Mouse (Mus musculus) megakaryocyte, adult 5-6 weeks (primary cell): ENCODE data around the gene Ndufa12. TPM values are rescaled to one million over a fixed set of nuclear protein-coding genes. Genes with fewer than 3 reads are reported as not detected.
A peak's percentile ranks its signal among the peaks of the same experiment; 100 is the strongest.

Experiments used
- ATAC-seq: 2 replicates; pipeline ENCODE4 v1.8.0; 2016; ENCODE audit warnings: mild to moderate bottlenecking, inconsistent platforms; ENCODE audit not compliant: poor library complexity, severe bottlenecking
- total RNA-seq, 2 experiments: library from RNA; stranded (forward) in 1 of 2; stranded (reverse) in 1 of 2; fragments of 153-499, 151-499 nt in 1 of 2; fragments of 221-1000, 200-1000 nt in 1 of 2; gene quantifications; 2 replicates each; pipeline versions ENCODE4 v1.2.3 to v1.2.4; 2015 to 2017

Ndufa12 gene
- total RNA-seq (2015) (57.3 and 61.5 TPM in 2 replicates), total RNA-seq (2017) (166 and 181 TPM in 2 replicates)

DNA sequence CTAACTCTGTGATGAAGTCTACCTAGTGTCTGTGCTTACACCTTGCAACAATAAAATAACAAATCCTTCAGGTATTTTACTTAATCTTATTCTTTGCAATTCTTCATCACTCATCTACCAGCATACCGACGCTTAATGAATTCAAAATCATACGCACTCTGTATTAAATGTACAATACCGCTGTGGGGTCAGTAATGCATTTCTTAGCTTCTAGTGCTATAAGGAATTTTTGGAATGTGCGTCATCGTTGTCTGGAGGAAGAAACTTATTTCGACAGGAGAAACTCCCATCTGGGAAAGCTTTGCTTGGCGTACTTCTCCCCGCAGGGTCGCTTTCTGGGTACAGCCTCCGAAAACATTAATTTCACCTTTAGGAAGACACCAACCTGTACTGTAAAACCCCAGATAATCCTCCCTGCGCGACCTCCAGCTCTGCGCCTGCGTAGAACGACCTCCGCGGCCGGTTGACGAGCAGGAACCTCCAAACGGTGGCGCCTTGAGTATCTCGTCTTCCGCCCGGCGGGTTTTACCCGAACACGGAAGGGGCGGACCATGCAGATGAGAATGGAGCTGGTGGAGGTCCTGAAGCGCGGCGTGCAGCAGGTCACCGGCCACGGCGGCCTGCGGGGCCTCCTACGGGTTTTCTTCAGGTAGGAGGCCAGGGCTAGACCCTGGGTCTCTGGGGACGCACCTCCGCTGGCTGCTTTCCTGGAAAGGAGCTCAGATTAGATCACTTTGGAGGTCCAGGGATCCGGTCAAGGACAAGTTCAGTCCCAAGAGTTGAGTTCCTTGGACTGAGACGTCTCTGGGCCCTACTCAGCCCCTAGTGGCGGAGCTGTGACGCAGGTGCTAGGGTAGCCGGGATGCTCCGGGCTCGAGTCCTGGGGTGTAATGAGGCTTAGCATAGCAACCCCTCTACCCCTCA, at the start of gene Ndufa12:
Gene Ndufa12, plus strand, starts transcription at position 239 of the 924 bp plus-strand sequence.
- ATAC-seq = peak; percentile 99

DNA sequence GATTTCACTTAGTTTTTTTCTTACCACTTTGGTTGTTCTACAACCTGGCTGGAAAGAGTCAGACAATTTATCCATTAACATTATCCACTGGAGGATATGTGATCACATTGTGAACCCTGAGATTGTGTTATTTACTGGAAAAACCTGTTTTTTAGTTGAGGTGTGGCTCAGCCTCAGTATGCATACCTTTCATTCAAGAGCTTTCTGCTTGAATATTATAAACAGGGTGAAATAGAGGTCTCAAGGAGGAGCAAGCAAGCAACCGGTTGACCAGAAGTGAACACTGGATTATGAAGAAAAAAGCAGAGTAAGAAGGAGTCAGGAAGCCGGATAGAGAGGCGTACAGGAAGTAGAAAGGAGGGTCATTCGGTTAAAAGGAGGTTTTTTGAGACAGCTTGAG, 47.0 kb upstream of the Ndufa12 start:
- ATAC-seq = no peak

DNA sequence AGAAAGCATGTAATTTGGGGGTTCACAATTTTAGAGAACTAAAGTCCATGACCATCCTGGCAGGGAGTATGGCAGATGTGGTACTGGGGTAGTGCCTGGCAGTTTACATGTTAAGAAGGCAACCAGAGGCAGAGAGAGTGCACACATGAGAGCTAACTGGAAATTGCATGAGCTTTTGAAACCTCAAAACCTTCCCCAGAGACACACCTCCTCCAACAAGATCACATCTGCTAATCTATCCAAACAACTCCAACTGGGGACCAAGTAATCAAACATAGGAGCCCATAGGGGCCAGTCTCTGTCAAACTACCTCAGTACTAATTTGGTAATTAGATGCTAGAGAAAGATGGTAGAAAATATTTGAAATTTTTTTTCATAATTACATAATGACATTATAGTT, 44.7 kb upstream of the Ndufa12 start:
- no peak for ATAC-seq

DNA sequence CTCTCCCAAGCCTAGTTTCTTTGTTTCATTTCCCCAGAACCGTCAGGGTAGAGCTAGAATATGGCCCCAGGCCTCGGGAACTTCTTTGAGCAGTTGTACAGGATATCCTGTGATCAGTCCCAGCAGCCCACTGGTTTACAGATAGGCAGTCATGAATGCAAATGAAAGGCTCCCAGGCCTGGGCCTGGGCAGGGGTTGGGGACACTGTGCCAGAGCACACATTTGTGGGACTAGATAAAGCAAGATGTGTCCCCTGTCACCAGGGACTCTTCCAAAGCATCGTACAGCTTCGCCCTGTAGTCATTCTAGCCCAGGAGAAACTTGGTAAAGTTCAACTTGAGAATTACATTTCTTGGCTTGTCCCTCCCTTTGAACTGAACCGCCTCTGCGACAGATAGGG, 39.6 kb upstream of the Ndufa12 start:
- no peak for ATAC-seq

DNA sequence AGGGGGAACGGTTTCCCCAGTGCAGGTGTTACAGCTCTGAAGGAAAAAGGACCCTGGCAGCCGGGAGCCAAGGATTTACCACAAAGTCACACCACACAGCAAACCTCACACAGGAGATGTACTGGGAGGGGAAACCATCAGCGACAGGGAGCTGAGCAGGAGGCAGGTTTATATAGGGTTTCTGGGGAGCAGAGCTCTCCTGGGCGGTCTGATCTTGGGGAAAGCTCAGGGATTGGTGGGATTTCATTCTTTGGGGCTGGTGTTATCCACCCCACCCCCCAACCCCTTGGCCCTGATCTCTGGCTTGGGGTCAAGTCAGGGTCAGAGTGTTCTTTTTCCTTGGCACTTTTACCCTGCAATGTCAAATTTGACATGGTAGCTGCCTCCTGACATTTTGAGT, 39.1 kb upstream of the Ndufa12 start:
- ATAC-seq = no peak

DNA sequence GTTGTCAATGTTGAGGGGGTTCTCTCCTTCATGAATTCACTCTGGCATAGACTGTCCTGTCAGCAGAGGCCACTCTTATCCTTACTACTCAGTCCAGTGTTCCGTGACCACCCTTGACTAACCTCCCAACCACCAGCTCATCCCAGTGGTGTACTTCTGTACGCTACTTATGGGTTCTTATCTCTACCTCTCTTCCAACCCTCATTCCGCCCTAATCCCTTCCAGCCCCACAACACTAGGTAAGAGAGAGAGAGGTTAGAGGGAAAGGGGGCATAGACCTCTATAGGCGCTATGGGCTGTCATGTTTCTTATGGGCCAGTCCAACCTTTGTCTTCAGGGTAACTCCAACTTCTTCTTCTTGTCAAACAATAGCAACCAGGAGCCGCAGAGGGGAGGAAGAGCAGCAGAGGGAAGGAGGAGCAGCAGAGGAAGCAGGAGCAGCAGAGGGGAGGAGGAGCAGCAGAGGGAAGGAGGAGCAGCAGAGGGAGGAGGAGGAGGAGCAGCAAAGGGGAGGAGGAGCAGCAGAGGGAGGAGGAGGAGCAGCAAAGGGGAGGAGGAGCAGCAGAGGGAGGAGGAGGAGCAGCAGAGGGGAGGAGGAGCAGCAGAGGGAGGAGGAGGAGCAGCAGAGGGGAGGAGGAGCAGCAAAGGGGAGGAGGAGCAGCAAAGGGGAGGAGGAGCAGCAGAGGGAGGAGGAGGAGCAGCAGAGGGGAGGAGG, 37.3 kb upstream of the Ndufa12 start:
- no peak for ATAC-seq

DNA sequence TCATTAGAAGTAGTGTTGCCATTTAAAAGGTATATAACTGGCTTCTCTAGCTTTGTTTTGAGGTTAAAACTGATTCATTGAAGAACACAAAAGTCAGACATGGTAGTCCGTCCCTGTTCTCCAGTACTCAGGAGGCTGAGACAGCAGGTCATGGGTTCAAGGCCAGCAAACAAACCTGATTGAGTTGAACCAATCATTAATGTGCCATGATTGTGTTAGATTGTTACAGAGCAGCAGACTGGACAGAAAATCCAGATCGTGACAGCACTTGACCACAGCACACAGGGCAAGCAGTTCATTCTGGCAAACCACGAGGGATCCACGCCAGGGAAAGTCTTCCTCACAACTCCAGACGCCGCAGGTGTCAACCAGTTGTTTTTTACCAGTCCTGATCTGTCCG, 36.5 kb upstream of the Ndufa12 start:
- ATAC-seq = no peak

DNA sequence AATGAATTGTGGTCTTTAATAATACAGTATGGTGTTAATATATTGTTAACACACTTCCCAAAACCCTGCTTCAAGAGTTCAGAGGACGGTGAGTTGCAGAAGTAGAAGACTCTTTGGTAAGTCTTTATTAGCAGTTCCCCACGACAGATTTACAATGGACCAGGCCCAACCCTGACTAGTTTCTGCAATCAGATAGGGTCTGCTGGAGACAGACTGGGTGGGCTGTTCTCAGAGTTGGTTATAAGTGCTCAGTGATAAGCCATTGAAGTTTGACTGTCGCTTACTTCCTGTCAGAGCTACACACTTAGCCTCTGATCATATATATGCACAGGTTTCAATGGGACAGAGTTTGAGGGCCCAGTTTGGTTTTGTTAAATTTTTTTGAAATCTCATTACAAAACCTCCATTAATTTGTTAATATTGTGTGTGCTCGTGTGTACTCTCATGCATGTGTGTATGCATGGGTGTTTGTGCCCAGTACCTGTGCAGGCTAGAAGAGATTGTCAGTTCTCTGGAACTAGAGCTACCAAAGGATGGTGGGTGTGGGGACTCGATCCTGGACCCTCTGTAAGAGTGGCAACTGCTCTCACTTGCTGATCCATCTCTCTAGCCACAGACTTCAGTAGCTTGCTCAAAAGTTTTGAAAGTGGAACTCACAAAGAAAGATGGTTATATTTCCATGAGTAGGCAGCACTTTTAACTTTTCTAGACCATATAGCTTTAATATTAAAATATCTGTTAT, 34.2 kb upstream of the Ndufa12 start:
- no peak for ATAC-seq

DNA sequence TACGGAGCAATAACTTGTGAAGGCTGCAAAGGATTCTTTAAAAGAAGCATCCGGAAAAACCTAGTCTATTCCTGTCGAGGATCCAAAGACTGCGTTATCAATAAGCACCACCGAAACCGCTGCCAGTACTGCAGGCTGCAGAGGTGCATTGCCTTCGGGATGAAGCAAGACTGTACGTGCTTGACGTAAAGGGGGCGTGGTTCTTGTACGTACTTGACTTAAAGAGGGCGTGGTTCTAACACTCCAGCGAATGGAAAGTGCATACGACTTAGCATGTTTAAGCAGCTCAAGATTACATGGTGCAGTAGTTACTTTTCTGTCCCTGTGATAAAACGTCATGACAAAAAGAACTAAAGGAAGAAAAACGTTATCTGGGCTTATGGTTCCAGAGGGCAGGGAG, 33.1 kb upstream of the Ndufa12 start:
- no peak for ATAC-seq

DNA sequence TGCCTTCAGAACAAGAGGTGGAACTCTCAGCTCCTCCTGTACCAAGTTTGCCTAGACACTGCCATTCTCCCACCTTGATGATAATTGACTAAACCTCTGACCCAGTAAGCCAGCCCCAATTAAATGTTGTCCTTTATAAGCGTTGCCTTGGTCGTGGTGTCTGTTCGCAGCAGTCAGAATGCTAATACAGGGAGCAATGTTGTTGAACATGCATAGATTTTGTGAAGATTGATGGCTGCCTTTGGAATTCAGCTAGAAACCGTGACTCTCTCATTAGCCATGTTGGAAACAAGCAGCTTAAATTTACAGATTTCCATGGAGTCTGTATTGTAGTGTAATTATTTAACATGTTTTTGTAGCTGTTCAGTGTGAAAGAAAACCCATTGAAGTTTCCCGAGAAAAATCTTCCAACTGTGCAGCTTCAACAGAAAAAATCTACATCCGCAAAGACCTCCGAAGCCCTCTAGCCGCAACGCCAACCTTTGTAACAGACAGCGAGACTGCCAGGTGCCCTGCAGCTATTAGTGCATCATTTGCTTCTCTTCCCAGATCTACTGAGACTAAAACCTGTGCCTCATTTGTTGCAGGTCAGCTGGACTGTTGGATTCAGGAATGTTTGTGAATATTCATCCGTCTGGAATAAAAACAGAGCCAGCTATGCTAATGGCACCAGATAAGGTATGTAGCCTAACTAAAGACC, 31.3 kb upstream of the Ndufa12 start:
- no peak for ATAC-seq

DNA sequence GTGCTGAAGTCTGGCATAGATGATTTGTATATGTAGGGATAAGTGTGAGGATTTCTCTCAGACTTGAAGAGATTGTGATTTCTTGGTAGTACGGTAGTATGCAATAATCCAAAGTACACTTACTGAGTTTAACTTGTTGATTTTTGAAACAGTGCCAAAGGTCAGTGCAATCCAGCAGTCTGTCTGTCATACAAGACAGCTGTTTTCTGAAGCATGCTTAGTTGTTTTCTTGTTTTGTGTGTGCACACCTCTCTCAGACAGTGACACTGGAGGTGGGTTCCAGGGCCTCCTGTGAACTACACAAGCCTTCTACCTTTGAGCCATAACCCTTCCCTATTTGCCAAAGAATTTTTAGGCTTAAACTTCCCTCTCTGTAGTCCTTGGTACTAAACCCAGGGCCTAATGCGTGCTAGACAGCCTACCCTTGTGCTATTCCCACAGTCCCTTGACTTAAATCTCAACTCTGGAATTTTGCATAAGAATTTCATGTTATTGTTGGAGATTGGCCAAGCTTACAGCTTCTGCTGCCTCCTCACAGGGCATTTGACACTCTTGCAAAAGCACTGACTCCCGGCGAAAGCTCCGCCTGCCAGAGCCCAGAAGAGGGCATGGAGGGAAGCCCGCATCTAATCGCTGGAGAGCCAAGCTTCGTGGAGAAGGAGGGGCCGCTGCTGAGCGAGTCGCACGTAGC, 26.9 kb upstream of the Ndufa12 start:
- no peak for ATAC-seq

DNA sequence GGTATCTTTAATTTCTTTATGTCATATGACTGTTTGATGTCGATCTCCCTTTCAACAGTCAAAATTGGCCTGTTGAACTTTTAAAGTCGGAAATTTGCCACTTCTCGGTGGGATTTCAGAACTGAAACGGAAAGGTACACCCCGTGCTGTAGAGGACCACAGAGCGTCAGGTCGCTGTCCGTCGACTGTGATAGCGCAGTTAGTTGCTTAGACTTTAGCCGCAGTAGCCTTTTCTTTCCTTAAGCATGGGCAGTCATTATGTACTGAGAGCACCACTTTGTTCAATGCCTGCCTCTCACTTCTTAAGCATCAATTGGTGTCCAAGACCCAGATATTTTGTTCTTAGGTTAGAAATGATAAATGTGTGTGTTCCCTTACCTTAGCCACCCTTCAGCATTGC, 26.4 kb upstream of the Ndufa12 start:
- no peak for ATAC-seq

DNA sequence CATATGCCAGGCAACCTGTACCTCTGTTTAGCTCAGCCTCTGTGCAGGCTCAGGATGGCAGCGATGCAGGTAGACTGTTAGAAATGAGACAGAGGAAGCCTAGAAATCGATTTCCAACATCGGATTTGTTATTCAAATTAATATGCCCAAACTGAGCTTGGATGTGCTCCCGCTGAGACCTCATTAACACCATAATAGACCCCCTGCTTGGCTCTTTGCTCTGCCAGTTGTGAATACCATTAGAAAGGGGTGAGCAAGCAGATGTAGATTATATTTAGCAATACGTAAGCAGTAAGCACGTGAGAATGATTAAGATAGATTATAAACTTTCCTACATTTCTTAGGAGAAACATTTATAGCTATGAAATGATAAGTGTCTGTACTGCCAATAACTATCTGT, 25.8 kb upstream of the Ndufa12 start:
- no peak for ATAC-seq

DNA sequence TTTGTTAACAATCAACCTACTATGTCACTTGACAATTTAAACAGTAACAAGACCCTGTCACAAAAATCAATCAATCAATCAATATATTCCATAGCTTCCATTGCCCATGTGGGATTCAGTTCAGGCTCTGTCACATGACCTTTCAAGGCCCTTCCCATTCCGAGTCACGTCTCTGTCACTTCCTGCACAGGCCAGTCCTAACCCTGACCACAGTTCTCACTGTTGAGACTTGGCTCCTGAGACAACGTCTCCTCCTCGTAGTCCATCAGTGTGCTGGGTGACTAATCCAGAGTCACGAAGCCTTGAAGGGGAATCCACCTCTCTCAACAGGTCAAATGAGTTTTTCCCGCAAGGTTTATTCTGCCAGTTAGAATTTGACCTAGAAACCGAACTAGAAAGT, 23.9 kb upstream of the Ndufa12 start:
- ATAC-seq = no peak

DNA sequence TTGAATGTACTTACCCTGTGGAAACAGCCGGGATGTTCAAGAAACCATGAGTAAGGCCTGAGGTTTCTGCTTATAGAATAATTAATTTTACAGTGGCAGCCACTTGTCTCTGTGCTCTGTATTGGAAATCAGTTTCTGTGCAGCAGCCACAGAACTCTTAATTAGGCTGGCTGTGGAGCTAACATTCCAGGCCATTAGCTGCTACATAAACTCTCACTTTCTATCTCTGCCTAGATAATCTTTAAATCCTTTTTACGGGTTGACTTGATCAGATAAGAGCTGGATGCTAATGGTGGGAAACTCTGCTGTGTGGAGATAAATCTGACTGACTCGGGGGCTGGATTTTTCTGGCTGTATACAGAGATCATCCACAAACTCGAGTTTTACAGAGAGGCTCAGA, 15.3 kb upstream of the Ndufa12 start:
- ATAC-seq = no peak

DNA sequence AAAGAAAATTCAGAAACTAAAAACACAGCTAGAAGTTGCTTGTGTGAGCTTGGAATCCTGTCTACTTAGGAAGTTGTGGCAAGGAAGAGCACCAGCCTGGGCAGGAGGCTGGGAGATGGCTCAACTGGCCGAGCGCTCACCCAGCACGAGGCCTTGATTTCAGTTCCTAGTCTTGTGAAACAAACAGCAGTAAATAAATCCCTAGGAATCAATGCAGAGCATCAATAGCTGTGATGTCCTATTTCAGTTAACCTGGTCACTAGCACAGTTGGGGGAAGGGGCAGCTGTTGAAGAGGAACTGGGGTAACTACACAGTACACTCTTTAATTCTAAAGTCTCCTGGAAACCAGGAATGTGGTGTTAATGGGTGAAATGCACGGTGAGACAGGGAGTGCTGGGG, 6.5 kb downstream of the Ndufa12 start:
- no peak for ATAC-seq

DNA sequence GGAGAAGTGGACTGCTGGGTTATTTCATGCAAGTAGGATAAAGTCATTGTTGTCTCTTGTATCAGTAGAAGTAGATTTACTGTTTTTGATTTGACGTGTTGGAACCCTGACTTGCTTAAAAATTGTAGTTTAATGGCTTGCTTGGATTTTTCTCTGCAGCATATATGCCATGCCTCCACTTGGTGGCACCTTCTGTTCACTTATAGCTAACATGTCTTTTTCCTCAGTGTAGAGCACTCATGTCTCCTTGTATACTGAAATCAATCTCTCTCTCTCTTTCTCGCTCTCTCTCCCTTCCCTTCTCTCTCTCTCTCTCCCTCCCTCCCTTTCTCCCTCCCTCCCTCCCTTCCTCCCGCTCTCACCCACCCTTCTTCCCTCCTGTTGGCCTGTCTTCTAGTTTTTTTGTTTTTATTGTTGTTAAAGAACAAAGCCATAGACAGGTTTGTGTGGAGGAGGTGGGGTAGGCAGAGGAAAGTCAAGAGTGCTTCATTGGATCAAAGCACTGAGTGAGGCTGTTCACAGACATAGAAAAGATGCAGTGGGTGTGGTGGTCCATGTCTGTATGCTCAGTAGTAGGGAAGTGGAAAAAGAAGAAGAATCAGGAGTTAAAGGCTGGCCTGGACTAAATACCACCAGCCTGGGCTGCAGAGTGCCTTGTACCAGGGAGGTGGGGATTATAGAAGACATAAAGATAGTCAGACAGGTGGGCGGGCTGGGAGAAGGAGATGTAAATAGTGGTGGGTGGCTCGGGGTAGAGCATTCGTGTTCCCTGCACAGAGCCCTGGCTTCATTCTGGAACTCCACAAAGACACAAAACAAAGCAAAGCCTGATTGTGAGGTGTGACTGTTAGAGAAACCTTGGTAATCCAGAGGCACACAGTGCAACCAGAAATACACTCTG, 12.4 kb downstream of the Ndufa12 start:
- ATAC-seq = no peak

DNA sequence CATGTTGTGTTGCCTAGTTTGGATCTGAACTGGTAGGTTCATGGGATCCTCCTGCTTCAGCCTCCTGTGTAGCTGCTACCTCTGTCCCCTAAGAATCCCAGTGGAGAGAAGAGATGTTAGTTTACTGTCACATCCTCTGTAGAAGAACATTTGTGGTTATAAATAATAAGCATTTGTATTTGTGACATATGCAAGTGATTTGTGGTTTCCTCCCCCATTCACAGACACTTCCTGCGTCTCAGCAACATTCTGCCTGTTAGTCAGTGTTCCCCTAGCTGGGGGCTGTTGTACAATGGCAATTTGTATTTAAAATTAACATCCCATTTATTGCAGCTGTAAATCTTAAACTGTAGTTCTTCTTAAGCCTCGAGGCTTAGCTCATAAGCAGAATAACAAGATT, 13.2 kb downstream of the Ndufa12 start:
- ATAC-seq = no peak

DNA sequence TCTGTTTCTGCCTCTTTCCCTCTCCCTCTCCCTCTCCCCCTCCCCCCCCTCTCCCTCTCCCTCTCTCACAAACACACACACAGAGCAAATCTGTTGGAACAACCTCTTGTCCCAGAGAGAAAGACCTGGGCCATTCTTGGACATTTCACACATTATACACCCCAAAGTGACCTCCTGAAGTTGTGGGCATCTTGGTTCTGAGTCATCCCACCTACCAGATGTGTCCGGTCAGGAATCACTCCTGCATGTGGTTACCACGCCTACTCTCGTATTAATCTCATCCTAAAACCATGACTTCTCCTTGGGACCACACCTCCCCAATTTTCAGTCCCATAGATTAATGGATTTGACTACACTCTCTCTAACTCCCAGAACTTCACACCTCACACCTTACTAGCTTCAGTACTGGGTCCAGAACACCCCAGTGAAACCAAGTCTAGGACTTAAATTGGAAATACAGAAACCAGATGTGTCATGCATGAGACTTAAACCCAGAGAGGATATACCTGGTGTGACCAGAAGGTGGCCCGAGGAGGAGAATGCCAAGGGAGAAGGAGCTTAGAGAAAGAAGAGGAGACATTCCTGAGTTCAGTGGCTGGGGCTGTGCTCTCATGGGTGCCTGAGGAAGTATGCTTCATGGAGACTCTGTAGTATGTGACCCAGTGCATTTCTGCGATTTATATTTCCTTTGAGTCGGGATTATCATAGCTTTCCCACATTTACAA, 26.7 kb downstream of the Ndufa12 start:
- ATAC-seq = no peak
